Mouse (Mus musculus): ENCODE measurements around the gene Irak1bp1. TPM values are rescaled to one million over a fixed set of nuclear protein-coding genes. Genes with fewer than 3 reads are reported as not detected.

Irak1bp1 gene
- polyA plus RNA-seq, 1 experiment = 13.5 TPM

DNA sequence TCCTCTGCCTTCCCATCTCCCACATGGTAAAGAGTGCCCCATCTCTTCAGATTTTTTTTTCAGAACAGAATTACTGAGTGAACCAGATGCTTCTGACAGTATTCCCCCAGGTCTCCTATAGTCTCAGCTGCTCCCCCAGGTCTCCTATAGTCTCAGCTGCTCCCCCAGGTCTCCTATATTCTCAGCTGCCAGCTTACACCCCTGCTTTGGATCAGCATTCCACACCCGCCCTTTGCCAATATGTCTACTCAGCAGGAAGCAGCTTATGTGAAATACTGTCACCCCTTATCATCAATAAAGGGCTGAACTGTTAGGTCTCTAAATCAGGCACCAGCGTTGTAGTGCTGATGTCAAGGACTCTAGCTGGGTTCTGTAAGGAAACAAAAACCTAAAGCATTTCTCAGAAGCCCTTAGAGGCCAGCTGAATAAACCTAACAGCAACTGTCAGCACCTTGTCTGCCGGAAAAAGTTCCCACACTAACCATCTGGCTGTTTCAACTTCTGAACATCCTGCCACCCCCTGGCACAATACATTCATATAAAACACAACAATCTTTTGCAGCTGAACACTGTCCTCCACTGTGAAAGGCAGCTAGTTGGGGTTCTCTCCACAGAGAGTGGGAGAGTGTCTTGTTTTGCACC is 25.8 kb downstream of the Irak1bp1 start:
- H3K27ac ChIP-seq (replicated peaks; ENCODE audit: low read depth, low read length) = no peak overlapping the region
- H3K4me1 ChIP-seq (ENCODE audit: control insufficient read depth, insufficient read depth, insufficient read length, low read length) = no peaks in the 10 kb centered on the region
- H3K4me3 ChIP-seq (ENCODE audit: insufficient read depth, low read depth, low read length) = no peak overlapping the region

DNA sequence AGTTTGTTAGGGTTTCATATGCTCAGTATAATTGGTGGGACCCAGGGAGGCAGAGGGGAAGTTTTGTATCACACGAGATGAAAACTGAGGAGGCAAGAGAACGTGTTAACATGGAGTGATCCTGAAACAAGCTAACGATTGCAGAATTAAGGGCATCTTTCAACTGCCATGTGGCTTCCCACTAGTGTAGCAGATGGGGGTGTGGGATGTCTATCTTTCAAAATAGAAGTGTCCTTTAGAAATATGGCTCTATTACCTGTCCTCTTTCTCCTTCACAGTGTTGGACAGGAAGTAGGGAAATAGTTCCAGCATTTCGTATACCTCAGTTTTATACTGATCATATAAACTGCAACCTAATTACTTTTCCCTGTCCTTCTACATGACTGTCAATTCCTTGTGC is 26.9 kb downstream of the Irak1bp1 start:
- Histone ChIP-seq H3K27ac (replicated peaks; ENCODE audit: low read depth, low read length) (no peak overlapping the region), H3K4me3 (ENCODE audit: insufficient read depth, low read depth, low read length) (no peak overlapping the region), H3K4me1 (ENCODE audit: control insufficient read depth, insufficient read depth, insufficient read length, low read length) (no peaks in the 10 kb centered on the region)

DNA sequence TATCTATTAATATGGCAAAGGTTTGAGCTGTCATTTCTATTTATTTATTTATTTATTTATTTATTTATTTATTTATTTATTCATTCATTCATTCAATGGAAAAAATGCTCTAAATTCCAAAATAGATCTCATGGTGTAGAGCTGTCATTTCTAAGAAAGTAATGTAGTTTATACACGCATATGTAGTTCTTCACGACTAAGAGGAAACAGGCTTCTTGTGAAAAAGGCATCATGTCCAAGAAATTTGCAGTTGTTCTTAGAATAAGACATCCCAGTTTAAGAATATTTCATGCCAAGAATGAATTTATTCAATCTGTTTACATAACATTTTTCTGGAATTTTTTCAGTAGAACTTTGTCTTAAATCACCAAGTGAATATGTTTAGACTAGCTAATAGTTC is 31.5 kb downstream of the Irak1bp1 start:
- Histone ChIP-seq H3K4me3 (ENCODE audit: insufficient read depth, low read depth, low read length) (no peak overlapping the region), H3K27ac (replicated peaks; ENCODE audit: low read depth, low read length) (no peak overlapping the region)

DNA sequence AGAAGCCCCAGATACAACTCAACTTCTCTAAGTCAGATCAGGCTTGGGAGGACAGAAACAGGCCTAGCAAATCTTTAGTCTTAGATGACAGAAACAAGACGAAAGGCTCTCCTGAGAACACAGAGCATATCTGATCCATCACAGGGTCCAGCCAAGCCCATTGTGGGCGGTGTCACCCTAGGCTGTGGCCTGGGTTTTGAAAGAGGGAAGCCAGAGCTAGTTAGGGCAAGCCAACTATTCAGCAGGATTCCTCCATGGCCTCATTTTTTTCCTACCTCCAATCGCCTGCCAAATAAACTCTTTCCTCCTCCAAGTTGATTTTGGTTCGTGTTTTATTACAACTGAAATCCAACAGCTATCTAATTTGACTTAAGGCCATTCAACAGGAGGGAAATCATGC is 32.0 kb downstream of the Irak1bp1 start:
- Histone ChIP-seq H3K4me3 (ENCODE audit: insufficient read depth, low read depth, low read length) (no peak overlapping the region), H3K4me1 (ENCODE audit: control insufficient read depth, insufficient read depth, insufficient read length, low read length) (no peaks in the 10 kb centered on the region), H3K27ac (replicated peaks; ENCODE audit: low read depth, low read length) (no peak overlapping the region)

More for the DNA sequence above, 31.5 kb downstream of the Irak1bp1 start:
- no peaks in the 10 kb centered on the region for H3K4me1 ChIP-seq (ENCODE audit: control insufficient read depth, insufficient read depth, insufficient read length, low read length)

DNA sequence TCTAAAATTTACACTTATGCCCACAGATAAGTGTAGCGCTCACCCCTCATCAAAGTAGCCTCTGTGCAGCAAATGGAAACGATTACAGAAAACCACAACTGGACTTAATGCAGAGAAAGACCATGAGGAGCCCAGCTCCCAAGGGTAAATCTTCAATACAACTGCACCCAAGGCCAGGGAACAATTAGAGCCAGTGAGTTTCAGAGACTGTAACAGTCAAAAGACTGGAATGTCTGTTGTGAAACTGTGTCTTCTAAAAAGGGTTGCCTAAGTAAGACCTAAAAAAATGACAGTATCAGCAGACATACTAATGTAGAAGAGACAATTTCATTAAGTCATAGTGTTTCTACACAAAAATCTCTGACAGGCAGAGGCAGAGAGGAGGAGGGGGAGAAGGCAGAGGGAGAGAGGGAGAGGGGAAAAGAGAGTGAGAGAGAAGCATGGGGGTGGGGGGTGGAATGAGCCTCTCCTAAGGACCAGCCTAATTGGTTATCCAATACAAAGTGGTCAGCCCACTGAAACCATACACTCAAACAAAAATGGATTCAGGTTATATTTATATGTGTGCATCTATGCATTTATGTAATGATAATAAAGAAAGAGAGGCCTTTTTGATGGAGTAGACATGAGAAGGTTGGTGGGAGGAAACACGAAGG is 32.6 kb downstream of the Irak1bp1 start:
- Histone ChIP-seq H3K4me1 (ENCODE audit: control insufficient read depth, insufficient read depth, insufficient read length, low read length) (no peaks in the 10 kb centered on the region), H3K27ac (replicated peaks; ENCODE audit: low read depth, low read length) (no peak overlapping the region), H3K4me3 (ENCODE audit: insufficient read depth, low read depth, low read length) (no peak overlapping the region)

DNA sequence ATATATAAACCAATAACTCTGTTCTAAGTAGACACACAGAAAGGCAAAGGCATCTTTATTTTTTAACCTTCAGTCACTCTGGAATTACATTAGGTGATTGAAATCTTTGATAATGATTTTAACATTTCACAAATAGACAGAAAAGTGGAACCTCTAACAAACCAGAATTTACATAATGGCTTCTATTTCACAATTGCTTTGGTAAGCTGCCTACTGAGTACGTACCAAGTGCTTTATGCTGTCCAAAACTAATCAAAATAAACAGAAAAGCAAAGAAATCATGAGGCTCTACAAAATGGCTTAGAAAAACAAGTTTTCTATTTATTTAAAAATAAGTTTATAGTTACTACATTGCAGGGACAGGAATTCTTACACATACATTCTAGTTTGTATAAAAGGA is 36.8 kb downstream of the Irak1bp1 start:
- H3K27ac ChIP-seq (replicated peaks; ENCODE audit: low read depth, low read length) = no peak overlapping the region
- no peaks in the 10 kb centered on the region for H3K4me1 ChIP-seq (ENCODE audit: control insufficient read depth, insufficient read depth, insufficient read length, low read length)
- H3K4me3 ChIP-seq (ENCODE audit: insufficient read depth, low read depth, low read length) = no peak overlapping the region

DNA sequence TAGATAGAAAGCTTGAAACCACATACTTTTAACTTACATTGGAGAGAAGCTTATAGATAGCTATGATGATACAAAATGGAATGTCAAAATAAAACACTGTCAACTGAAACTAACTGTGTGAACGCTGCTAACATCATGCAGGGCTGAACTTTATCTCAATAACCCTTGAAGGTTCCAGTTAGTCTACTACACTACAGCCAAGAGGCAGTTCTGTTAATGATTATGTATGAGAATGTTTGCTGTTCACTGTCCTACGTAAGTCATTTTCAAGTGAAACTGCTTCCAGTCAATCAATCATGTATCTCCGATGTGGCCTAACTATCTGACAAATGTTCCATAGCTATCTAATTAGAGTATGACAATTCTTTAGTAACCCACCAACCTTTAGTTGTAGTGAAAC is 38.4 kb downstream of the Irak1bp1 start:
- Histone ChIP-seq H3K4me1 (ENCODE audit: control insufficient read depth, insufficient read depth, insufficient read length, low read length) (no peaks in the 10 kb centered on the region), H3K27ac (replicated peaks; ENCODE audit: low read depth, low read length) (no peak overlapping the region), H3K4me3 (ENCODE audit: insufficient read depth, low read depth, low read length) (no peak overlapping the region)

DNA sequence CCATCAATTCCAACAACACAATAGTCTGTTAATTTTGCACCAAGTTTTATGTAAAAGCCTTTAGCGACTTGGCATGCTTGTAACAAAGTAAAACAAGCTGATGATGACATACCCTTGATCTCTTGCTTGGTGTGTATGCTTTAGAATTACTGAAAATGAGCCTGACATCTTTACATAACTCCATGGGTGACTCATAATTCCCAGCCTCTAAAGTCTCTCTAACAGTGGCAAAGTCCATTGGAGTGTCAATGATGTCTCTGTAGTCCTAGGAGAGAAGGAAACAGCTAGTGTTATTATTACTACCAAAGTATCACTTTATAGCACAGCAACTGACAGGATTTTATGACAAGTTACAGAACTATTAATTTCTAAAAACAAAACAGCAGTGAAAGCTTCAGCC is 47.7 kb downstream of the Irak1bp1 start:
- H3K4me1 ChIP-seq (ENCODE audit: control insufficient read depth, insufficient read depth, insufficient read length, low read length) = no peaks in the 10 kb centered on the region
- no peak overlapping the region for H3K4me3 ChIP-seq (ENCODE audit: insufficient read depth, low read depth, low read length)
- H3K27ac ChIP-seq (replicated peaks; ENCODE audit: low read depth, low read length) = no peak overlapping the region

DNA sequence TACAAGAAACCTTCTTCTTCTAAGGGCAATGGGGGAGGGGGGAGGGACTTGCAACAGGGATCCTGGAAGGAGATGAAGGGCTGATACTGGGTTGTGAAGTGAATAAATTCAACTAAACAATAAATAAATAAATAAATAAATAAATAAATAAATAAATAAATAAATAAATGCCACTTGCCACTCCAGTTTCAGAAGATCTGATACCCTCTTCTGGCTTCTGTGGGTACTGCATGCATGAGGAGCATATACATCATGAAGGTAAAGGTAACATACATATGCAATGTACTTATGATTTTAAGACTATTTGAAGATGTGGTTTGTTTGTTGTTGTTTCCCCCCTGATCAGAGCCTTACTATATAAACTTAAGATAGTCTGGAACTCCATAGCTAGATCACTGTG is 54.8 kb downstream of the Irak1bp1 start:
- H3K4me3 ChIP-seq (ENCODE audit: insufficient read depth, low read depth, low read length) = no peak overlapping the region
- H3K4me1 ChIP-seq (ENCODE audit: control insufficient read depth, insufficient read depth, insufficient read length, low read length) = no peaks in the 10 kb centered on the region
- H3K27ac ChIP-seq (replicated peaks; ENCODE audit: low read depth, low read length) = no peak overlapping the region

DNA sequence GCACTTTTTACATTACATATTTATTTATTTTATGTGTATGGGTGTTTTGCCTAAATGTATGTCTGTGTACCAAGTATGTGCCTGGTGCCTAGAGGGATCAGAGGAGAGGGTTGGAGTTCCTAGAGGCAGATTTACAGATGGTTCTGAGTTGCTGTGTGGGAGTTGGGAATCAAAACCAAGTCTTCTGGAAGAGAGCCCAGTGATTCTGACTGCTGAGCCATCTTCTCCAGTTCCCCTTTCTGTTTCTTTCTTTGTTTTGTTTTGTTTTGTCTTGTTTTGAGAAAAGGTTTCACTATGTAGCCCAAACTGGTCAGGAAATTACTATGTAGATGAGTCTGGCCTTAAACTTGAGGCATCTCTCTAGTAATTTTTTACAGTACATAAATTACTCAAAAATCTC is 59.3 kb downstream of the Irak1bp1 start:
- H3K4me1 ChIP-seq (ENCODE audit: control insufficient read depth, insufficient read depth, insufficient read length, low read length) = no peaks in the 10 kb centered on the region
- no peak overlapping the region for H3K4me3 ChIP-seq (ENCODE audit: insufficient read depth, low read depth, low read length)
- H3K27ac ChIP-seq (replicated peaks; ENCODE audit: low read depth, low read length) = no peak overlapping the region

Other genes with a start within 250 kb of the Irak1bp1 start
- gene Phip, start 146.0 kb downstream of the Irak1bp1 start, polyA plus RNA-seq (2012; ENCODE audit: insufficient read depth, insufficient read length, missing spikeins) = 7.0 and 8.2 TPM in 2 replicates

All from brown adipose tissue, adult 24 weeks (tissue).